Mouse (Mus musculus) liver, adult 2 months (tissue): ENCODE measurements around the gene Wnt11.

ENCODE experiments used
- CTCF ChIP-seq: fragments of 200-500 bp; IDR thresholded peaks from 2 replicates; pipeline ENCODE4 v1.5.1; 2011; ENCODE audit warnings: low read depth, low read length, control low read depth
- POLR2A ChIP-seq: fragments of 200-500 bp; IDR thresholded peaks from 2 replicates; pipeline ENCODE4 v1.6.1; 2011; ENCODE audit warnings: low read length, control low read depth; ENCODE audit not compliant: insufficient read depth; ENCODE audit errors: extremely low read depth

DNA sequence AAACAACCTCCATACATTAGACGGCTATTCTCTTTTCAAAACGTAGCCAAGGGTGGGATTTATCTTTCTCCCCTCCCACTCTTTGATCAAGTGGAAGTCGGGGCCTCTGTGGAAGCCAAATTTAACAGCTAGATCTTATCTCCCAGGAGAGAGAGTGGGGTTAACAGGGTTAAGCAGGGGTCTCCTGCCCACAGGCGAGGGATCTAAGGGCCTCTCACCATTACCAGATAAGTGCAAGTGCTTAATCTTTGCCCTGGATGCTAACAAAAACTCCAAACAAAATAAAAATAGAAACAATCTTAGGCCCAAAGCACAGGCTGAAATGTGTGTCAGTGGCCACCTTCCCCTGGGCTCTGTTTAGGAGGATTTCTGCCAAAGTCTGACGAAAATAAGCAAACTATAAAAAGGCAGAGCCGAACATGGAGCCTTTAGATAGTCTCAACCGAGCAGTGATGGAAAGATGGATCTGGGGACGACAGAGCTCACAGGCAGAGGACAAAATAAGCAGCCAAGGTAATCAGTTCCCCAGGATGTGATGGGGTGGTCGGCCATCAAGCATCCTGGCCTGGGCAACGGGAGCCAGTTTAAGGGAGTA lies 60.7 kb downstream of the Wnt11 start:
- TF ChIP-seq CTCF, result no peak
- no peak for TF ChIP-seq POLR2A
